Mouse (Mus musculus): ENCODE measurements around the gene Mmp19. TPM values are rescaled to one million over a fixed set of nuclear protein-coding genes. Genes with fewer than 3 reads are reported as not detected.

Gene Mmp19
- total RNA-seq (2017): 0.53 to 10.5 TPM (median 2.5 TPM) in 3 replicates

DNA sequence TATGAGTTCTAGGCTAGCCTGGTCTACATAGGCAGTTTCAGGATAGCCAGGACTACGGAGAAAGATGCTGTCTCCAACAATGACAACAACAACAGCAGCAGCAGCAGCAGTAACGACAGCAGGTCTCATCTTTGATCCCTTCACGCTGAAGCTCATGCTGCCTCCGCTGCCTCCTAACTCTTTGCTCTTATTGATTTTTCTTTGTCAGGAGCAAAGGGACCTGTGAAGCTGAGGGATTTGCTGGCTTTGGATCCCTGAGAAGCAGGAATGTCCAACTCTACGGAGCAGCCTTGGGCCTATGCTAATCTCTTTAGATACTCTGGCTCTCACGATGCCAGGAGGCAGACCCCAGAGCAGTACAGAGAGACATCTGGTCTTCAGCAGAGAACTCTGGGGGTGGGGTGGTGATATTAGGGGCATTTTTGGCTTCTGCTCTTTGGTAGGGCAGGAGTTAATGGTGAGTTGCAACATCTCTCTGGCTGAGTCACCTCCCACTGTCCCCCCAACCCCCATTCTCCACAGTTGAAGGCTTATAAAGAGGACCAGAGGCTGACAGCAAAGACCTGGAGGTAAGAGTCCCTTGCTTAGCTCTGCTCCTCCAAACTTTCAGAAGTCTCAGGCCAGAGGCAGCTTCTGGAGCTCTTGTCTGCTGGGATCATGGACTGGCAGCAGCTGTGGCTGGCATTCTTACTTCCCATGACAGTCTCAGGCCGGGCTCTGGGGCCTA is at the start of gene Mmp19:
Gene Mmp19 (plus strand): TSS at position 513 of the 727 bp plus-strand sequence.
- ATAC-seq (replicated peaks; ENCODE audit: insufficient number of reproducible peaks, low FRiP score, low TSS enrichment, poor library complexity, severe bottlenecking): no peak

DNA sequence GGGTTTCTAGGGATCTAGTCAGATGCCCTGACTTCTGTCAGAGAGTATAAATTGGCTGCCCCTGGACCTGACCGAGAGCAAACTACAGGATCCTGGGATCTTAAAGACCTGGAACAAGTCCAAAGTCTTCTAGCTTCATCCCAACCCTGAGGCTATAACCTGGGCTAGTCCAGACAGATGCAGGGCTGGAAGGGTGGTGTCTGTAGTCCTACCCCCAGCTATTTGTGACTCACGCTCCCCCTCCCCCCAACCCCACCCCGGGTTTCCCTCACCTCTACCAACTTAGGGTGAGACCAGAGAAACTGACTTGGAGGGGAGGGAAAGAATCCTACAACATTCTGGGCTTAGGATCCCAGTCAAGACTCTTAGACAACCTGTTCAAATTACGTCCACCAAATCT is 48.1 kb upstream of the Mmp19 start:
- ATAC-seq (replicated peaks; ENCODE audit: insufficient number of reproducible peaks, low FRiP score, low TSS enrichment, poor library complexity, severe bottlenecking): no peak

DNA sequence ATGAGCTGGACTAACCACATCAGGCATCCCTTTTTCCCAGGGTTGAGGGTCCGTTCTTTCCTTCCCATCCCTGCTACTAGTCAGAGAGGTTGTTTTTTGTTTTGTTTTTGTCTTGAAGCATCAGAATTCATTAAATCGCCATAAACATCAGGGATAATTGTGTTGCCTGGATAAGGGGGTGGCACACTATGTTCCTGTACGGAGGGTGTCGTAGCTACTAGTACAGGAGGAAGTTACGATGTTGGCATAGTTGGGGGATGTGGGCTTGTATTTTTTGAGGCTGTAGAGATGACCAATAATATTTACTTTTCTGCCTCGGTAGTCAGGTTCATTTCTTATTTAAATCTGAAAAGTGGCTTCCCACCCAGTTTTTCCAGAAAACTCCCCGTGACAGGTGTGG is 47.5 kb upstream of the Mmp19 start:
- ATAC-seq (replicated peaks; ENCODE audit: insufficient number of reproducible peaks, low FRiP score, low TSS enrichment, poor library complexity, severe bottlenecking): no peak

DNA sequence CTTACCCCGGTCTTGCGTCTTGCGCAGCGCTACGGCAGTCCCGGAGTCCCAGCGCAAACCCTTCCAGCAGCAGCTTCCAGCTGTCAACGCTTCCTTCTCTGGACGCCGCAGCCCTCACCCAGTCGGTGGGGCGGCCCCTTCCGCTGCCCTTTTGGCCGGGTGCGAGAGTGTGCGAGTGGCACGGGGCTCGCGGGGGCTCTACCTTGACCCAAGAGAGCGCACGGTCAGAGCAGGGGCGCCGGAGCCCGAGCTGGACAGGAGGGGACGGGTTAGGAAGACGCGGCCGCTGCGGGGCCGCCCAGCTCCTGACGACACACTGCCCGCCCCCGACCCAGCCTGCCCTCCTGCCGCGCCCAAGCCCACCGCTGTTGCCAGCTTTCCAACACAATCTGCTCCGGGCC is 46.9 kb upstream of the Mmp19 start:
- no peak for ATAC-seq (replicated peaks; ENCODE audit: insufficient number of reproducible peaks, low FRiP score, low TSS enrichment, poor library complexity, severe bottlenecking)

DNA sequence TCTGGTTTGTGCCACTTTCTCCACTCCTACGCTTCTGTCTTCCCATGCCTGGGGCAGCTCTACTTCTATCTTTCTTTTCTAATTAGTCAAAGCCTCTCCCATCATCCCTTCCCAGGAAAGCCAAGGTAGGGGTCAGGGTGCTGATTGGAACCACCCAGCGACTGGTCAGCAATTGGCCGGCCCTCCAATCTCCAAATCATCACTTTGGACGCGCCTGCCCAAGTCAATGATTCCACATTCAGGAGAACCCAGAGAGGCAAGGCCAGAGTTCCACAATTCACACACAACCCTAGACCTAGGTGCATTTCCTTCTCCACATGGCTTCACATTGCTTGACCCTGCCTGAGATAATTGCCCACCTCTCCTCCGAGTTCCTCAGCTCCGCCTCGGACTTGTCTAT is 46.5 kb upstream of the Mmp19 start:
- ATAC-seq (replicated peaks; ENCODE audit: insufficient number of reproducible peaks, low FRiP score, low TSS enrichment, poor library complexity, severe bottlenecking): no peak

DNA sequence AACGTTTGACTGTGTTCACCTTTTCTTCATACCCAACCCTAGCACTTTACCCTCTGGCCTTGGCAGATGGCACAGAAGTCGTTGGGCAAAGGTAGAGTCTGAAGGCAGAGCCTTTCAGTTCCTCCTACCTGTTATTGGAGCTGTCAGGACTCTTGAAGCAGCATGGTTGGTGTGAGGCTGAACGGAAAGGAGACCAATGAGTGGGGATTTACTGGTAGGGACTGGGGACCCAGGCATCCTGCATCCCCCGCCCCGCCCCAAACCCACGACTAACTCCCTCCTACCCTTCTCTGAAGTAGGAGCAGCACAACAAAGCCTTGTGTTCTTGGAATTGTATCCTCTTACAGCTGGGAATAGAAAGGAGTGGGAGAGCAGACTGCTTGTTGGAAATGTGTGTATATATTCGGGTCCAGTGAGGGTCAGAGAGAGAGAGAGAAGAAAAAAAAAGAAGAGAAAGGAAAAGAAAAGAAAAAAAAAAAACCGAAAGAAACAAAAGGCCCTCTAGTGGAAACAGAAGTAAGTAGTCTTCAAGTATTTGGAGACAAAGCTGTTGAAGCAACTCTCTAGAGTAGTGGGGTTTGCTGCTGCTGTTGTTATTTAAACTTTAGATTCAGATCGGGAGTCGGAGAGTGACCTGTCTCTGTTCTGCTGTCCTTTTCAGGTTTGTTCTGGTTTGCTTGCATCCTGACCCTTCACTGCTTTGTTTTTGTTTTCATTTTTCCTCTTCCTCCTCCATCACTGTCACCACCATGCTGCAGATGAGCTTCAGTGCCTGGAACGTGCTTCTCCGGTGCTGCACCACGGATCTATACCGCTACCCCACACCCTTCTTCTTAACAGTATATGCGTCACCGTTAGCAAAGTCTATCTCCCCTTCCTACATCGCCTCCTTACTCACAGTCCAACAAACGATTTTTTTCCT is 45.8 kb upstream of the Mmp19 start, which contains the start of gene Dgka:
Gene Dgka (minus strand): TSS at position 176 of the 922 bp plus-strand sequence.
- ATAC-seq (replicated peaks; ENCODE audit: insufficient number of reproducible peaks, low FRiP score, low TSS enrichment, poor library complexity, severe bottlenecking): no peak

DNA sequence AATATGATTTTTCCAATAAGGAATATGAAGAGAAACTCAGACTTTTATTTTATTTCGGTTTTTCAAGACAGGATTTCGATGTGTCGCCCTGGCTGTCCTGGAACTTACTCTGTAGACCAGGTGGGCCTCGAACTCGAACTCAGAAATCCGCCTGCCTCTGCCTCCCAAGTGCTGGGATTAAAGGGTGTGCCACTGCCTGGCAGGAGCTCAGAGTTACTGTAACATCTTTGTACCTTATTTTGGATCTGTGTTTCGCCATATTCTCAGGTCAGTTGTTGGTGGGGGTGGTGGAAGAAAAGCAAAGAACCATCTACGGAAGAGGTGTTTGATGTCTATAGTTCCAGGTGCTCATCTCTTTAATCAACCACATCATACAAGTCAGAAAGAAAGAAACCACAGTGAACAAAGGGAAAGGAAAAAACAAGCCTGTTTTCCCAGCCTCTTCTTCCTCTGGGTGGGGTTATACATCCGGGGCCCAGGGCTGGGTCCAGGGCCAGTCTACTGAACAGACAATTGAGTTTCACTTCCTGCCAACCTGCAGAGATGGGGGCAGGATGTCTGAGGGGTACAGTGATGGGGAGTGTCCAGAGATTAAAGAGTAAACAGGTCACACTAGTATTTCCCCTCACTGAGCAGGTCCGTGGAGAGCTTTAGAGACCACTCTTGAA is 44.6 kb upstream of the Mmp19 start:
- no peak for ATAC-seq (replicated peaks; ENCODE audit: insufficient number of reproducible peaks, low FRiP score, low TSS enrichment, poor library complexity, severe bottlenecking)

DNA sequence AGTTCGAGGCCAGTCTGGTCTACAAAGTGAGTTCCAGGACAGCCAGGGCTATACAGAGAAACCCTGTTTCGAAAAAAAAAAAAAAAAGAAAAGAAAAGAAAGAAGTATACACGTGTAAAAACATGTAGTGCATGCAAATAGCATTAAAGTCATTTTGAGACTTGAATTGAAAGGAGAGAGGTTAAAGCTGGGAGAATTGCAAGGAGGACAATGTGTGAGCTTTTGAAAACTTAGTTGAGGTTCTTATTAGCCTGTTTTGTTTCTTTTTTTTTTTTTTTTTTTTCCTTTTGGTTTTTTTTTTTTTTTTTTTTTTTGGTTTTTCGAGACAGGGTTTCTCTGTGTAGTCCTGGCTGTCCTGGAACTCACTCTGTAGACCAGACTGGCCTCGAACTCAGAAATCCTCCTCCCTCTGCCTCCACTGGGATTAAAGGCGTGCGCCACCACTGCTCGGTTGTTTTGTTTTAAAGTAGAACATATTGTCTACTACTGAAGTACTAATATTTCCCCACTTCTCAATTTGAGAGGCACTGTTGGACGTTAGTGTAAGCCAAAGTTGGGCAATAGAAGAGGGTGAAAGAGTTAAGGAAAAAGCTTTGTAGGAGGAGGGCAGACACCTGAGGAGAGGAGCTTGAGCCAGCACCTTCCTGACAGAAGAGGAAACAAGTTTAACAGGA is 43.6 kb upstream of the Mmp19 start:
- peak; percentile 2; the same call in 1 of the 2 replicates for ATAC-seq (replicated peaks; ENCODE audit: insufficient number of reproducible peaks, low FRiP score, low TSS enrichment, poor library complexity, severe bottlenecking)

DNA sequence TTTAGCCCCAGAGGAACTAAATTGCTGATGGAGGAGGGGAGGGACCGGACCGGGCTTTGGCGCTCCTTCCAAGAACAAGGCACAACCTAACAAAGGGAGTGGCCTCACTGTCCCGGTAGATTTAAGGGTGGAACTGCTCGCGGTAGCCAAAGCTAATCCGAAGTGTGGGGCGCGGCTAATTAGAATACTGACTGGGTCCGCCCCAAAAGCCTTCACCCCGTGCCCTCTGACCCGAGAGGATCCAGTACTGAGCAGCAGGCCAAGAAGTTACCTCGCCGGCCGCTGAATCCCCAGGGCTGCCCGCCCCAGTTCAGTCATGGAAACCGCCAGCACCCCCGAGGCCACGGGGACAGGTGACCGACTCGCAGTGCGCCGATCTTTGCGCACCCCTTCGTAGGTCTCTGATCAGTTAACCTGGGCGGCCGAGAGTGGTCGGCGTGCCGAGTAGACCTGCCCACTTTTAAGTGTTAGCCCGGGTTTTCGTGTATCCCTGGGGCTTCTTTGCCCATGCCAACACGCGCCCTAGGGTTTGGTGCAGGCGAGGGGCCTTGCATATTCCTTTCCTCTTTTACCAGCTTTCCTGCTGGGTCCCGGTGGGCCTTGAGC is 43.0 kb upstream of the Mmp19 start, which contains the start of gene Pym1:
Gene Pym1 (plus strand): TSS at position 244 of the 606 bp plus-strand sequence.
- ATAC-seq (replicated peaks; ENCODE audit: insufficient number of reproducible peaks, low FRiP score, low TSS enrichment, poor library complexity, severe bottlenecking): peak; percentile 70

DNA sequence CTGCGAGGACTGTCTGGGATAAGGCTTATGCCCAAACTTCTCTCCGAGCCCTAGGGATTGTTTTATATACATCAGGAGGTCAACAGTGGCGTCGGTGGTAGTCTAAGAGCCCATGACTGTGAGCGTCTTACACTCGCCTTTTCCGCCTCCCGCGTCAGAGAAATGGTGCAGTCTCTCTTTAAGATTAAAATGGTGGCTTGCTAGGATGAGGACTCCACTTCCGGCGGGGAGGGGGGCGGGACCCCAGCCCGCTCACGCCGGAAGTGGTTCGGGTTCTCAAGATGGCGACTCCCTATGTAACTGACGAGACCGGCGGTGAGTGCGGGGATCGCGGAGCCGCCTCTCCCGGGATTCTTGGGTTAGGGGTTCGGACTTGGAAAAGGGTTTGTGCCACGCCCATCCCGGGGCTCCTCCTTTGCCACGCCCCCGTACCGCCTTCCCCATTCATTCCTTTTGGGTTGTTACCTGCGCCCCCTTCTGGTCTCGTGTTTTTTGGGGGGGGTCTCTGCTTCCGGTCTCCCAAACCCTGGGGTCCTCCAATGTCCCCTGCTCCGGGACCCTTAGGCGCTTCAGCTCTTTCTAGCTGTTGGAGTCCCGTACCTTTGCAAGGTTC is 42.4 kb upstream of the Mmp19 start:
- ATAC-seq (replicated peaks; ENCODE audit: insufficient number of reproducible peaks, low FRiP score, low TSS enrichment, poor library complexity, severe bottlenecking): peak; percentile 73

DNA sequence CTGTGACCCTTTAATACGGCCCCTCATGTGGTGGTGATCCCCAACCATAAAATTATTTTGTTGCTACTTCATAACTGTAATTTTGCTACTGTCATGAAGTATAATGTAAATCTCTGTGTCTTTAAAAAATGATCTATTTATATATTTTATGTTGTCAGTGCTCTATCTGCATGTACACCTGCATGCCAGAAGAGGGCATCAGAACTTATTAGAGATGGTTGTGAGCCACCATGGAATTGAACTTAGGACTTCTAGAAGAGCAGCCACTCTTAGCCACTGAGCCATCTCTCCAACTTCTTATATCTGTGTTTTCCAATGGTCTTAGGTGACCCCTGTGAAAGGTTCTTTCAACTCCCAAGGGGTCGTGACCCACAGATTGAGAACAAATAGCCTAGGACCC is 17.8 kb upstream of the Mmp19 start:
- no peak for ATAC-seq (replicated peaks; ENCODE audit: insufficient number of reproducible peaks, low FRiP score, low TSS enrichment, poor library complexity, severe bottlenecking)

DNA sequence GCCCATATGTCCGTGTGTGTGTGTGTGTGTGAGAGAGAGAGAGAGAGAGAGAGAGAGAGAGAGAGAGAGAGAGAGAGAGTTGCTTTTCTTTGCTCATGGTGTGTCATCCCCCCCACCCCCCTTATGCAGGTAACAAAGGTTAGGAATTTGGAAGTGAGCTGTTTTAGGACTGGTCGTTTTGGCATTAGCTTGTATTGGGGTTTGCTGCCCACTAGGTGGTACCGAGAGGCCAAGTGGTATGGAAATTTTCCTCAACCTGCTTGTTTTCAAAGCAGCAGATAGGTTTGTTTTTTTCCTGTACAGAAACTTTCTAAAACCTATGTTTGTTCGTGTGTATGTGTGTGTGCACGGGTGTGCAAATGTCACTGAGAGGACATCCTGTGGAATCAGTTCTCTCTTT is 17.0 kb upstream of the Mmp19 start:
- ATAC-seq (replicated peaks; ENCODE audit: insufficient number of reproducible peaks, low FRiP score, low TSS enrichment, poor library complexity, severe bottlenecking): no peak

DNA sequence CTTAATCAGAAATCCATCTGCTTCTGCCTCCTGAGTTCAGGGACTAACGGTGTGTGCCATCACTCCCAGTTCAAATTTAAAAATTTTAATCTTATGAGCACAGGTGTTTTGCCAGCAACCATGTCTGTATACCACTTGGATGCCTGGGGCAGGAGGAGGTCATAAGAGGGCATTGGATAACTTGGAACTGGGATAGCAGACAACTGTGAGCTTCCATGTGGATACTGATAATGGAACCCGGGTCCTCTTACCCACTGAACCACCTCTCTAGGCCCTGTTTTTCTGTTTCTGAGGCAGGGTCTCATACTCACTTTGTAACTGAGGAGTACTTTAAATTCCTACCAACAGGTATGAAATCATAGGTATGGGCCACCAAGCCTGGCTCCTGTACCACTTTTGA is 12.3 kb upstream of the Mmp19 start:
- no peak for ATAC-seq (replicated peaks; ENCODE audit: insufficient number of reproducible peaks, low FRiP score, low TSS enrichment, poor library complexity, severe bottlenecking)

DNA sequence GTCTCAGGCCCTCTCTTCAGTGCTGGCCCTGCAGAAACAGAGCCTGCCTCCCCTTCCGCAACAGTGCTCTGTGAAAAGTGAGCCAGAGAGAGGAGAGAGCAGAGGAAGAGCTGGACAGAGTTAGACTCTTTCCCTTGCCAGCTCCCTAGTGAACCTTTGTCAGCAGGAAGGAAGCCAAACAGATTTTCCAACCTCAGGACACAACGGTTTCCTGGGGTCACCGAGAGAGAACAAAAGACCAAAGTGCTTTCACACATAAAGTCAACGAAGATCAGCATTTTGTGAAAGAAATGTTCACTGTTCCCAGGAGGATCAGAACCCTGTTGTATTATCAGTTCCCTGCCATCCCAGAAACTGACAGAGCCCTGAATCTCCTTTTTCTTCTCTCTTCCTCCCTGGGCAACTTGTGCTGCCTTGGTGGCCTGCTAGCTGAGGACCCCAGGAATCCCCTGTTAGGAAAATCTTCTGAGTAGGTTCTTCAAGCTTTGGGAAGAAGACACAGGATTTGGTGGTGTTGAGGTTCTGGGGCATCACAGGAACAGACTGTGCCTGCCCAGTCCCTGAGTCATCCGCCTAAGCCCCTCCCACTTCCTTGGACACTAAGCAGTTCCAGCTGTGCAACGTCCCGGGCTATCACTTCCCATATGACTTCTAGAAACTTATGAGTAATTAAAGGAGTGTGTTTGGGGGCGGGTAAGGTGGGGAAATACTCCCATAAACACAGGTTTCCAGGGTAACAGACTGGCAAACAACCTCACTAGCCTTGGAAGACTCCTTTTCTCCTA is 11.5 kb upstream of the Mmp19 start:
- ATAC-seq (replicated peaks; ENCODE audit: insufficient number of reproducible peaks, low FRiP score, low TSS enrichment, poor library complexity, severe bottlenecking): peak; percentile 88

DNA sequence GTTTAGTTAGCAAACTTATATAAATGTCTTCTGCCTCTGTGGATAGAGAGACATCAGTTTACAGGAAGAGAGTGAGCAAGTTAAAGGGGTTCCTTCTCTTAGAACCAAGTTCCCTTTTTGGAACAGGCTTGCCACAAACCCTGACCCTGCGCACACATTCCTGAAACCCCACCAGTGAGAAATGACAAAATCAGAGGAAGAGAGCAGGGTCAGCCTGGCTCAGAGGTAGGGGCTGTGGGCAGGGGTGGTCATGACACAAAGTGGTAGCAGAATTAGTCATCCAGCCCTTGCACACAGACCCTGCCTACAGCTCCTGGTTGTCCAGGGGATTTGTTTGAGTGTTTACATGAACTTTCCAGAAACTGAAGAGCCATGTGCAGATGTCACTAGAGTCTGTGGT is 10.5 kb upstream of the Mmp19 start:
- 0 out of 2 replicates have a peak, but pooled peaks have one; percentile 41 for ATAC-seq (replicated peaks; ENCODE audit: insufficient number of reproducible peaks, low FRiP score, low TSS enrichment, poor library complexity, severe bottlenecking)

DNA sequence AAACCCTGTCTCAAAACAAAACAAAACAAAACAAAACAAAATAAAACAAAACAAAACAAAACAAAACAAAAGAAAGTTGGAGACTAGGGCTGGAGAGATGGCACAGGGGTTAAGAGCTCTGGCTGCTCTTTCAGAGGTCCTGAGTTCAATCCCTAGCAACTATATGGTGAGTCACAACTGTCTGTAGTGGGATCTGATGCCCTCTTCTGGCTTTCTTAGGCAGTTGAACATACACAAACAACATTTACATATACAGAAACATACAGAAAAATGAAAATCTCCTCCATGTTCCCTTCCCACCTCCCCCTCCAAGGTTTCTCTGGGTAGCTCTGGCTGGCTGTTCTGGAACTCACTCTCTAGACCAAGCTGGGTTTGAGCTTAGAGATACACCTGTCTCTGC is 1.3 kb downstream of the Mmp19 start:
- ATAC-seq (replicated peaks; ENCODE audit: insufficient number of reproducible peaks, low FRiP score, low TSS enrichment, poor library complexity, severe bottlenecking): no peak

DNA sequence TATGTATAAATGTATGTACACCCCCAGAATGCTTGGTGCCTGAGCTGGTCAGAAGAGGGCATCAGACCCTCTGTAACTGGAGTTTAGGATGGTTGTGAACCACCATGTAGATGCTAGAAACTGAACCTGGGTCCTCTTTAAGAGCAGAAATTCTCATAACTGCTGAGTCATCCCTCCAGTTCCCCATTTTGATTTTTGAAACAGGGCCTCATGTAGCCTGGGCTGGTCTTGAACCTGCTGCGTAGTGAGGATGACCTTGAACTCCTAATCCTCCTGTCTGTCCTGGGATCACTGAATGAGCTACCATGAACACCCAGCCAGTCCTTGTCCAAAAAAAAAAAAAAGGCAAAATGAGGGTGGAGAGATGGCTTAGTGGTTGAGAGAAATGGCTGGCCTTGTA is 2.5 kb downstream of the Mmp19 start:
- ATAC-seq (replicated peaks; ENCODE audit: insufficient number of reproducible peaks, low FRiP score, low TSS enrichment, poor library complexity, severe bottlenecking): no peak

Measured in monocyte, adult 5-6 weeks (primary cell).